Mouse (Mus musculus) spleen, adult 2 months (tissue): Measurements from ENCODE around the gene Gtsf1l. TPM values are rescaled to one million over a fixed set of nuclear protein-coding genes. Genes with fewer than 3 reads are reported as not detected.

ENCODE experiments used
- DNase-seq, 2 experiments: peaks; one replicate each; pipeline versions ENCODE4 v3.0.0 to v3.0.0-alpha.2; 2012 to 2021; ENCODE audit warnings: low spot score in 2 of 2, low read depth in 1 of 2
- H3K27ac ChIP-seq: fragments of 200-500 bp; 2 replicates; pipeline ENCODE4 v1.5.1; 2012; ENCODE audit warnings: low read length, inconsistent platforms; ENCODE audit not compliant: insufficient read depth
- H3K27me3 ChIP-seq: fragments of 200-500 bp; 2 replicates; pipeline ENCODE4 v1.6.1; 2012; ENCODE audit warnings: mild to moderate bottlenecking, moderate library complexity, low read length, inconsistent platforms; ENCODE audit not compliant: control insufficient read depth, insufficient read depth
- H3K36me3 ChIP-seq: fragments of 200-500 bp; 2 replicates; pipeline ENCODE4 v1.6.1; 2012; ENCODE audit warnings: mild to moderate bottlenecking, low read length, inconsistent platforms; ENCODE audit not compliant: control insufficient read depth, insufficient read depth
- H3K4me1 ChIP-seq: fragments of 200-500 bp; 2 replicates; pipeline ENCODE4 v1.6.1; 2011; ENCODE audit warnings: inconsistent platforms; ENCODE audit not compliant: control insufficient read depth, insufficient read depth, insufficient read length
- H3K4me3 ChIP-seq: fragments of 200-500 bp; 2 replicates; pipeline ENCODE4 v1.5.1; 2011; ENCODE audit warnings: mild to moderate bottlenecking, inconsistent platforms; ENCODE audit not compliant: insufficient read depth, insufficient read length; ENCODE audit errors: extremely low read depth
- CTCF ChIP-seq: fragments of 200-500 bp; IDR thresholded peaks from 2 replicates; pipeline ENCODE4 v1.5.1; 2011; ENCODE audit warnings: mild to moderate bottlenecking, inconsistent platforms; ENCODE audit not compliant: insufficient read depth, insufficient read length, insufficient replicate concordance; ENCODE audit errors: extremely low read depth
- POLR2A ChIP-seq: fragments of 200-500 bp; IDR thresholded peaks from 2 replicates; pipeline ENCODE4 v1.6.1; 2011; ENCODE audit warnings: low read depth, low read length, inconsistent platforms
- WGBS: fragments of 180-500 bp; shearing (Covaris S2); methylation state at CpG from one replicate; pipeline ENCODE4 v1.1.7; 2018; 5-methylcytosine and 5-hydroxymethylcytosine counted together
- polyA plus RNA-seq: library from polyadenylated mRNA; depleted of rRNA; stranded (reverse); fragments of >200 nt; gene quantifications from 2 replicates; pipeline ENCODE4 v1.2.3, GENCODE M21; 2012; rRNA removed

The Gtsf1l gene
- polyA plus RNA-seq, 1 experiment, result not detected

- H3K4me3 ChIP-seq, result peak within 1 kb of the TSS; percentile 64
- no peak within 1 kb of the TSS for H3K27ac ChIP-seq
- TF ChIP-seq POLR2A, result no peak
- TF ChIP-seq CTCF, result no peak
- under 1% methylated on average over 43 of the region's 48 CpGs for WGBS
- 0 out of 2 replicates have a peak, but pooled peaks cover 1% of the 10 kb centered on the region for H3K36me3 ChIP-seq
- peak; percentile 88 to 90 for DNase-seq
- no peaks in the 10 kb centered on the region for H3K4me1 ChIP-seq
- H3K27me3 ChIP-seq, result no peaks in the 10 kb centered on the region
Measured at GRCm38 (mm10) chr2:163054335-163054840, 33.3 kb downstream of the Gtsf1l start, which contains the start of gene Mybl2. Gene Mybl2 (plus strand): TSS chr2:163054687.

GRCm38 (mm10) chr2:163052826-163053225, 34.8 kb downstream of the Gtsf1l start:
- no peak overlapping the region for H3K27ac ChIP-seq
- no peaks in the 10 kb centered on the region for H3K27me3 ChIP-seq
- no peak overlapping the region for H3K4me3 ChIP-seq
- no peaks in the 10 kb centered on the region for H3K4me1 ChIP-seq
- no peak for DNase-seq
- H3K36me3 ChIP-seq, result 0 out of 2 replicates have a peak, but pooled peaks cover 1% of the 10 kb centered on the region
- no peak for TF ChIP-seq CTCF
- no peak for TF ChIP-seq POLR2A
- WGBS, result 87% methylated on average over 4 of the region's 4 CpGs

- Histone ChIP-seq H3K27ac (no peak overlapping the region), H3K36me3 (0 out of 2 replicates have a peak, but pooled peaks cover 1% of the 10 kb centered on the region), H3K4me3 (no peak overlapping the region), H3K4me1 (no peaks in the 10 kb centered on the region), H3K27me3 (no peaks in the 10 kb centered on the region)
- no peak for DNase-seq
- WGBS, result 92% methylated on average over 4 of the region's 4 CpGs
- no peak for TF ChIP-seq CTCF
- TF ChIP-seq POLR2A, result no peak
Measured at GRCm38 (mm10) chr2:163052101-163052500, 35.6 kb downstream of the Gtsf1l start.

GRCm38 (mm10) chr2:163051691-163052090, 36.0 kb downstream of the Gtsf1l start:
- Histone ChIP-seq H3K27ac (no peak overlapping the region), H3K27me3 (no peaks in the 10 kb centered on the region), H3K4me3 (no peak overlapping the region), H3K4me1 (no peaks in the 10 kb centered on the region), H3K36me3 (0 out of 2 replicates have a peak, but pooled peaks cover 1% of the 10 kb centered on the region)
- WGBS, result 96% methylated on average over 1 of the region's 1 CpGs
- no peak for DNase-seq
- TF ChIP-seq CTCF (no peak), POLR2A (no peak)

GRCm38 (mm10) chr2:163049116-163049515, 38.5 kb downstream of the Gtsf1l start:
- no peaks in the 10 kb centered on the region for H3K27me3 ChIP-seq
- no peaks in the 10 kb centered on the region for H3K4me1 ChIP-seq
- H3K36me3 ChIP-seq, result peaks cover 15% of the 10 kb centered on the region
- no peak for TF ChIP-seq POLR2A
- TF ChIP-seq CTCF, result no peak
- H3K4me3 ChIP-seq, result no peak overlapping the region
- DNase-seq, result no peak
- H3K27ac ChIP-seq, result no peak overlapping the region
- WGBS, result 86% methylated on average over 2 of the region's 2 CpGs

- Histone ChIP-seq H3K27ac (no peak overlapping the region), H3K4me3 (no peak overlapping the region), H3K36me3 (peaks cover 21% of the 10 kb centered on the region), H3K27me3 (no peaks in the 10 kb centered on the region), H3K4me1 (no peaks in the 10 kb centered on the region)
- WGBS, result 9% methylated on average over 10 of the region's 10 CpGs
- DNase-seq, result peak in 1 of 2 experiments; percentile 57
- TF ChIP-seq POLR2A, result no peak
- TF ChIP-seq CTCF, result peak; percentile 86
Measured at GRCm38 (mm10) chr2:163048125-163048524, 39.5 kb downstream of the Gtsf1l start.

- TF ChIP-seq POLR2A (no peak), CTCF (no peak)
- H3K36me3 ChIP-seq, result peaks cover 55% of the 10 kb centered on the region
- 79% methylated on average over 7 of the region's 7 CpGs for WGBS
Measured at GRCm38 (mm10) chr2:163039940-163040339, 47.7 kb downstream of the Gtsf1l start.

More at GRCm38 (mm10) chr2:163039940-163040339, 47.7 kb downstream of the Gtsf1l start:
- Histone ChIP-seq H3K27ac (no peak overlapping the region), H3K4me1 (no peaks in the 10 kb centered on the region), H3K27me3 (no peaks in the 10 kb centered on the region), H3K4me3 (no peak overlapping the region)
- DNase-seq, result no peak

Other genes with a start within 250 kb of the Gtsf1l start
- 101 and 113 TPM in 2 replicates for gene Srsf6, start 156.3 kb downstream of the Gtsf1l start, polyA plus RNA-seq
- gene L3mbtl1, start 144.4 kb downstream of the Gtsf1l start, polyA plus RNA-seq, result 0.05 and 0.19 TPM in 2 replicates
- gene Sgk2, start 100.5 kb downstream of the Gtsf1l start, polyA plus RNA-seq, result 0.02 and 0.05 TPM in 2 replicates
- 13.6 and 14.1 TPM in 2 replicates for gene Ift52, start 70.5 kb downstream of the Gtsf1l start, polyA plus RNA-seq
- gene Mybl2, start 33.2 kb downstream of the Gtsf1l start, polyA plus RNA-seq, result 6.5 and 10.5 TPM in 2 replicates
- gene Tox2, start 115.3 kb upstream of the Gtsf1l start, polyA plus RNA-seq, result 12.1 and 16.6 TPM in 2 replicates